Mouse (Mus musculus) cerebellum, postnatal 14 days (tissue): ENCODE results near the gene Apom.

Experiments used
- DNase-seq, 2 experiments: peaks; one replicate each; pipeline ENCODE4 v3.0.0; 2021; ENCODE audit warnings: mixed read lengths in 2 of 2

Gene Apom

GRCm38 (mm10) chr17:35158850-35159593 is 27.2 kb upstream of the Apom start:
- DNase-seq, result no peak

- no peak for DNase-seq
Measured at GRCm38 (mm10) chr17:35157661-35158175, 25.9 kb upstream of the Apom start.

- no peak for DNase-seq
Measured at GRCm38 (mm10) chr17:35157254-35157653, 25.4 kb upstream of the Apom start.

GRCm38 (mm10) chr17:35156461-35157200 is 24.8 kb upstream of the Apom start:
- no peak for DNase-seq

- no peak for DNase-seq
Measured at GRCm38 (mm10) chr17:35155451-35155850, 23.6 kb upstream of the Apom start.

DNA sequence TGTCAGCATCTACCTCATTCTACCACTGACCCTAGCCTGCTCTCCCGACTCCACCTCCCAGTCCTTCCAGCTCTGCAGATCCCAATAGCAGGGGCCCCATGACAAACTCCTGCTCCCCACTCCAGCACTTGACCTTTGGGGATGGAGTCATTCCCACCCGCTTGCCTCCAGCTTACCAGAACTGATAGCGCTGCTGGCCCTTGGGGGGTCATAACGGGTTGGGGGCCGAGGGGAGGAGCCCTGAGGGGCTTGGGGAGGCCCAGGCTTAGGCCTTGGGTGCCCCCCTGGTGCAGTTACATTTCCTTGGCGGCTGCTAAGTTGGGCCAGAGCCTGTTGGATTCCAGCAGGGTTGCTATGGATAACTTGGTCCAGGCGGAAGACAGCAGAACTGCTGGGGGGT is 22.8 kb upstream of the Apom start:
- no peak for DNase-seq

DNA sequence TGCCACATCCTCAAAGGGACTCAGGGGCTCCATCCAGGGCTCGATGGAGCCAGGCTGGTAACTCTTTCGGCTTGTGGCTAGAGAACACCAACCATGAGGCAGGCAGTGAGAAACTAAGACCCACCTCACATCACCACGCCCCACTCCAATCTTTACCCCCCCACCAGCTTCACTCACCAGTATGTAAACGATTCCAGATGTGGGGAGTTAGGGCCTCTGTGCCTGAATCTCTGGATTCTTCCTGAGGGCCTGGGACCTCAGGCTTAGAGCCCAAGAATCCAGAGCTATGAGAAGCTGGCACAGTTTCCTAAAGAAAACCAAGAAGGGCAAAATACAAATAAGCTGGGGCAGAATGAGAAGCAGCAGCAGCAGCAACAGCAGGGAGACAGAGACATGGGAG is 22.1 kb upstream of the Apom start:
- DNase-seq, result no peak

DNA sequence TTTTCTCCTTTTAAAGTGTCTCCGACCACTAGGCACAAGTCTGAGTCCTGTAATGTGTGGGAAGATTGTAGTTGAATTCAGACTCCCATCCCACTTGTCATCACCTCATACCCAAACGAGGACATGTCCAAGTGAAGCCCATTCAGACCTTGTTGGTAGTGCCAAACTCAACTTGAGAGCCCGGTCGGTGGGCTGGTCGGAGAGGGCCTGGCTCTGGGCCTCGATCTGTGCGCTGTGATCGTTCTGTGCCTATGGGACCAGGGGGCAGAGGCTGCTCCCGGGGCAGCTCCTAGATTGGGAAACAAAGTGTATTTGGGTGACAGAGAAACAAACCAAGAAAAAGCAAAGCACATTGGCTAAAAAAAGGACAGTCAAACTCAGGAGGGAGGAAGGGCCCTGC is 21.2 kb upstream of the Apom start:
- DNase-seq, result no peak

GRCm38 (mm10) chr17:35152121-35152520 is 20.3 kb upstream of the Apom start:
- no peak for DNase-seq

DNA sequence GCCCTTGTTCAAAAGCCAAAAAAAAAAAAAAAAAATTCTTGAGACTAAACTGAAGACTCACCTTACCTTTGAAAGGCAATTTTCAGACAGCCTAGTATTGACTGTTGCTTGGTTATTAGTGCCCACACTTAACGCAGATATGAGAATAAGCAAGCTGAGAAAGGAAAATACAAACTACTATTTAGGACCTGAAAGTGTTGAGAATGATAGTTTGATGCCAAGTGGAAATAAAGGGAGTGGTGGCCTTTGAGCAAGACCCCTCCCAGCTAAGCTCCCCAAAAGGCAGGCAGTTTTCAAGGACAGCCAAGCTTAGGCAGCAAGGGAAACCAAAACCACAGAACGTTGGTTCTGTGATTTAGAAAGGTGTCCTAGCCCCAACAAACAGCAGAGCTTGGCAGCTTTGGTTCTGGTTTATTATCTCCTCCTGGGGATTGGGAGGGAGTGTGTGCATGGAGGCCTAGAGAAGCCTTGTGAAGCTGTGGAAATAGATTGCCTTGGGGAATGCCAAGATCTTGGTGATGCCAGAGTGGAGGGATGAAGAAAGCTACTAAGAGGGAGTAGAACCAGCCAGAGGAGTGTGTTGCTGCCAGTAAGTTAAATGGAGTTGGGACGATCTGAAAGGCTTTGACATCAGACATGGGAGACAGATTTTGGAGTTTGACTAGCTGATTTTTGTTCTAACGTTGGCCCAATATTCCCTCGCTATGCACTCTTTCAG is 16.2 kb upstream of the Apom start:
- DNase-seq, result no peak

DNA sequence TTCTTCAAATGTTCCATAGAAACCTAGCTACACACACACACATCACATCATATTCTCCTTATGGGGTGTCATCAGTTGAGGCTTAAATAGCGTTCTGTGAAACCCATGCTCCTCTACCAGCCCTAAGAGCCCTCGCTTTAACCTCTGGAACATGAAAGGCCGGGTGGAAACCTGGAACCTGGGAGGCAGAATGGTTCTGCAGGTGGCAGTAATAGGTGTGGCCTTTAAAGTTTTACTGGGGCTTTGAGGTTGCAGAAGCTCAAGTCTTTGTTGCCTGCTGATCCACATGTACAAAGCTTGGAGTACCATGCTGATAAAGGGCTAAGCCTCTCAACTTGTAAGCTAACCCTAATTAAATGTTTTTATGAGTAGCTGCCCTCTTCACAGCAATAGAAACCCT is 15.5 kb upstream of the Apom start:
- no peak for DNase-seq

DNA sequence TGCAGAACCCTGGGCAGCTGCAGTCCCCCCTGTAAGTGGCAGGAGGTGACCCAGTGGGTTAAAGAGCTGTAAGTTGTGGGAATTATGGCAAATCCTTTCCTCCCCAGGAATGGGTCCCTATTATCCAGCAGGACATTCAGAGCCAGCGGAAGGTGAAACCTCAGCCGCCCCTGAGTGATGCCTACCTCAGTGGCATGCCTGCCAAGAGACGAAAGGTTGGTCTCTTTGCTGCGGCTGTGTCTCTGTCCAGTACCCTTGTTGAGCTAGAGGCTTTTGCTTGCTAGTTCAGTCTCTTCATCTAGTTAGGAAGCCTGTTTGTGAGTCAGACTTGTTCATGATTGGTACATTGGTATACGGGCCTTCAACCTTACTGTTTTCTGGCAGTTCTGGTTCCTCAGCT is 14.3 kb upstream of the Apom start:
- DNase-seq, result no peak

- DNase-seq, result no peak
Measured at GRCm38 (mm10) chr17:35141971-35142370, 10.1 kb upstream of the Apom start.

DNA sequence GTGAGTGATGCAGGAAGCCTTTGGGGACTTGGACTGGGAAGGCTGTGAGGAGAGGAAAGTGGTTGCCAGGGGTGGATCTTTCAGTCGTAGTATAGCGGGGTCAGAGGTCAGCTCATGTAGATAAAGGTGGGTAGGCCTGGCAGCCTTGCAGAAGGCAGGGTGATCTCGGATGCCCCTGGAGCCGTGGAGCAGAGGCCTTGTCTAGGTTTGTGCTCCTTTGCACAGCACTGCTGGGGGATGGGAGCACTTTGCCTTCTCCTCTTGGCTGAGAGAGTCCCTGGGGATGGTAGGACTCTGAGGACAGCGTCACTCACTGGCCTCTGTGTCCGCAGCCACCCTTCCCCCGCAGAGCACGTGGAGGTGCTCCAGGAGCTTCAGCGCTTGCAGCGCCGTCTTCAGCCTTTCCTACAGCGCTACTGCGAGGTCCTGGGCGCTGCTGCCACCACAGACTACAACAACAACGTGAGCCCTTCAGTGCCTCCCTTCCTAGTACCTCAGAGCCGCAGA is 8.7 kb upstream of the Apom start:
- DNase-seq, result no peak

DNA sequence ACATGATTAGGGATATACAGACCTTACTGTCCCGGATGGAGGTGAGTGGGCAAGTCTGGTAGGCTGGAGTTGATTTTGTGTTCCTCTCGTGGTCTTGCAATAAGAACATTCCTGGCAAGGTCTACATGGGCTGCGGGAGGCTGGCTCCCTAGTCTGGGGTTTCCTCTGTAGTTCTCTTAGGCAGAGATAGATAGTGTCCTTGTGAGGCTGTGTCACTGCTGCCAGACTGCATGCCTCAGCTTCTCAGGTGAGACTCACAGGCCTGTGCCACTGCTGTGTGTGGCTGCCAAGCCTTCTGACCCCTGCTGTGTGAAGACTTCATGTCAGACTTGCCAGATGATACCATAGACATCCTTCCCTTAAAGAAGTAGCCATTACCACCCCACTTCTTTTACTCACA is 7.4 kb upstream of the Apom start:
- no peak for DNase-seq

DNA sequence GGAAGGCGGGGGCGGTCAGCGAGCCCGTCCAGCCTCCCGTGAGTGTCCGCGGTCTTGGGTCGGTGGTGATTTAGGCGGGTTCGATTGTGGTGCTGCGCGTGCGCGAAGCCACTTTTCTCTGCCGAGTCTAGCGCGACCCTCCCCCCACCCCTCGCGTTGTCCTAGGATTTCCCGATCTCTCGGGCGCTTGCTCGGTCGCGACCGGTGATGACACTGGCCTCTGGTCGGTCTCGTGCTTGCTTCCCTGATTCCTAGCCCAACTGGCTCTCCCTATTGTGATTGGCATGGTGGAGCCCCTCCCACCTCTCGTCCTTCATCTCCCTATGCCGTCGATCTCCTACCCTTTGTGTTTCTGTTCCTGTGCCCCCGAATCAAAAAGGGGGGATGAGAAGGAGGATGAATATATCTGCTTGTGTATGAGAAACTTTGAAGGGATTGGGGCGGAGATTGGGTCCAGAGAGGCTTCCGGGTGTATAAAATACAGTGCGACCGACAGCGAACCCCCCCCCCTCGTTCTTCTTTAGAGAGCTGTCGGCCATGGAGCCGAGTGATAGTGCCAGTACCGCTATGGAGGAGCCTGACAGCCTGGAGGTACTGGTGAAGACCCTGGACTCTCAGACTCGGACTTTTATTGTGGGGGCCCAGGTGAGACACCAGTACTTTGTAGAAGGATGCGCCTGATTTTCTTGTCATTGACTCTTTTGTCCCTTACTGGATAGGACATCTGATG is 3.9 kb upstream of the Apom start:
- no peak for DNase-seq

- DNase-seq, result peak; percentile 97 to 98
Measured at GRCm38 (mm10) chr17:35134801-35135590, 3.1 kb upstream of the Apom start, which contains the start of gene Bag6. Gene Bag6 (plus strand): TSS chr17:35135178.

DNA sequence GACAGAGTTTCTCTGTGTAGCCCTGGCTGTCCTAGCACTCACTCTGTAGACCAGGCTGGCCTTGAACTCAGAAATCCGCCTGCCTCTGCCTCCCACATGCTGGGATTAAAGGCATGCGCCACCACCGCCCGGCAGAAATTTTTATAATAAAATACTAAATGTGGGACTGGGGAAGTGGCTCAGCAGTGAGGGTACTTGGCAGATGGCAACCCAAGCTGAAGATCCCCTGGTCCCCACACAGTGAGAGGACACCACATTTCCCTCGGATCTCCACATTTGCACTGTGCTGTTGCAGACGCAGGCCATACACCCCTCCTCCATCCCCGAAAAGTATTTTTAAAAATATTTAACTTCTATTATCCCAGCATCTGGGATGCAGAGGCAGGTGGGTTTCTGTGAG is 1.7 kb upstream of the Apom start:
- DNase-seq, result no peak

DNA sequence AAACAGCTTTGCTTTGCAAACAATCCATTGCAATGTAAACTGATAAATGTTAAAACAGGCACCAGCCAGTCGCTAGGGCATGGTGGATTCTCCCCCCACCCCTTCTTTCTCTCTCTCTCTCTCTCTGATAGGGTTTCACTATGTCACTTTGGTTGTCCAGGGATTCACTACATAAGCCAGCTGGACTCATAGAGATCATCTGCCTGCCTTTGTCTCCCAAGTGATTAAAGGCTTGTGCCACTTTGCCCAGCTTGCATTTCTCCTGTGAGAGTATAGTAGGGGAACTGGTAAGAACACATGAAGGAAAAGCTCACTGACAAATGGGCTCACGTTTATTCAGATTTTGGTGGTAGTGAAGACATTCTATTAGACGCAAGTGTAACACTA is 317 bp upstream of the Apom start:
- DNase-seq, result no peak

DNA sequence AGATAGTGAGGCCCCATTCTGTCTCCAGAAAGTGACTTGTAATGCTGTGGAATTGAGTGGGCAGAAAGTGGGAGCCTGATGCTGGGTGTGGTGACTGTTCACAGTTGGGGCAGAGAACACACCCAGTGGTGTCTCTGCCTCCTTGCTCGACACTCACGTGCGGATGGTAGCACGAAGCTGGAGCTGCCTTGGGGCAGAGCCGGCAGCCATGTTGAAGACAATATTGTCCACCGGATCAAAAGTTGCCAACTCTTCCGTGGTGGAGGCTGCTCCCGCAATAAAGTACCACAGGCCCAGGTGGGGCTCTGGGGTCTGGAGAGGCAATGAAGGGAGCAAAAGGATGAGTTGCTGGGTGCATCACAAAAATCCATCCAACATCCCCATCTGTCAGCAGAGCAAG is 812 bp downstream of the Apom start:
- DNase-seq, result no peak

DNA sequence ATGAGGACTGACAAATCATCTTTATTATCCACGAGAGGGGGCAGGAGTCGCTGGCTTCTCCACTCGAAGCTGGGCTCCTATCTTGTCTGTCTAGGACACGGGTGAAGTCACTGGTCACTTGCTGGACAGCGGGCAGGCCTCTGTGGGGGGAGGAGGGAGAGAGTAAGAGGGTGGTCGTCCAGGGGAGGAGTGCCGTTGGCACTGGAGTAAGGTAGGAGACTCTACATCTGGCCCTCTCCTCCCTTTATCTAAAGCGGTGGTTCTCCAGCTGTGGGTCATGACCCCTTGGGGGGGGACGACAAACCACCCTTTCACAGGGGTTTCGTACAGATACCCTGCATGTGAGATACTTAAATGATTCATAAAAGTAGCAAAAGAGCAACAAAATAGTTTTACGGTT is 2.9 kb downstream of the Apom start:
- DNase-seq, result no peak

GRCm38 (mm10) chr17:35127017-35127416 is 4.8 kb downstream of the Apom start:
- DNase-seq, result no peak
